Mouse (Mus musculus): ENCODE results near the gene Ramp1. TPM values are rescaled to one million over a fixed set of nuclear protein-coding genes. Genes with fewer than 3 reads are reported as not detected.

Gene Ramp1
- polyA plus RNA-seq, 1 experiment from 2014 or later, result 4.0 TPM

- Histone ChIP-seq H3K9me3 (ENCODE audit: control insufficient read depth, low read length) (no peaks in the 10 kb centered on the region), H3K9ac (ENCODE audit: low read depth, low read length) (no peak overlapping the region), H3K27me3 (replicated peaks; ENCODE audit: control insufficient read depth, insufficient read depth, low read length) (no peaks in the 10 kb centered on the region), H3K36me3 (ENCODE audit: control insufficient read depth, insufficient read depth, low read length) (no peaks in the 10 kb centered on the region), H3K4me2 (no peak overlapping the region), H3K4me3 (ENCODE audit: low read depth, low read length) (no peak overlapping the region), H3K4me1 (replicated peaks; ENCODE audit: control insufficient read depth, insufficient read depth, low read length) (peaks cover 2% of the 10 kb centered on the region; the same call in 1 of the 2 replicates), H3K27ac (ENCODE audit: low read depth, low read length) (no peak overlapping the region)
- DNase-seq (ENCODE audit: low spot score), result peak; percentile 26
- 33% methylated on average over 5 of the region's 5 CpGs for WGBS
- ATAC-seq (replicated peaks; ENCODE audit: low FRiP score), result no peak
Measured at GRCm38 (mm10) chr1:91235395-91235794, 55.8 kb downstream of the Ramp1 start.

- WGBS, result 73% methylated on average over 6 of the region's 6 CpGs
- Histone ChIP-seq H3K9me3 (ENCODE audit: control insufficient read depth, low read length) (no peaks in the 10 kb centered on the region), H3K4me2 (no peak overlapping the region), H3K4me1 (replicated peaks; ENCODE audit: control insufficient read depth, insufficient read depth, low read length) (peaks cover 5% of the 10 kb centered on the region; the same call in 1 of the 2 replicates), H3K4me3 (ENCODE audit: low read depth, low read length) (no peak overlapping the region), H3K27me3 (replicated peaks; ENCODE audit: control insufficient read depth, insufficient read depth, low read length) (no peaks in the 10 kb centered on the region), H3K27ac (ENCODE audit: low read depth, low read length) (no peak overlapping the region), H3K36me3 (ENCODE audit: control insufficient read depth, insufficient read depth, low read length) (no peaks in the 10 kb centered on the region), H3K9ac (ENCODE audit: low read depth, low read length) (no peak overlapping the region)
- DNase-seq (ENCODE audit: low spot score) (no peak), ATAC-seq (replicated peaks; ENCODE audit: low FRiP score) (no peak)
Measured at GRCm38 (mm10) chr1:91237676-91238075, 58.1 kb downstream of the Ramp1 start.

GRCm38 (mm10) chr1:91239112-91239511 lies 59.5 kb downstream of the Ramp1 start:
- Histone ChIP-seq H3K4me3 (ENCODE audit: low read depth, low read length) (no peak overlapping the region), H3K4me1 (replicated peaks; ENCODE audit: control insufficient read depth, insufficient read depth, low read length) (peaks cover 5% of the 10 kb centered on the region; the same call in 1 of the 2 replicates), H3K4me2 (no peak overlapping the region), H3K27me3 (replicated peaks; ENCODE audit: control insufficient read depth, insufficient read depth, low read length) (no peaks in the 10 kb centered on the region), H3K9ac (ENCODE audit: low read depth, low read length) (no peak overlapping the region), H3K9me3 (ENCODE audit: control insufficient read depth, low read length) (no peaks in the 10 kb centered on the region), H3K36me3 (ENCODE audit: control insufficient read depth, insufficient read depth, low read length) (no peaks in the 10 kb centered on the region), H3K27ac (ENCODE audit: low read depth, low read length) (no peak overlapping the region)
- 17% methylated on average over 5 of the region's 5 CpGs for WGBS
- DNase-seq (ENCODE audit: low spot score) (no peak), ATAC-seq (replicated peaks; ENCODE audit: low FRiP score) (peak; percentile 57; the same call in 1 of the 2 replicates)

- no peaks in the 10 kb centered on the region for H3K9me3 ChIP-seq (ENCODE audit: control insufficient read depth, low read length)
- ATAC-seq (replicated peaks; ENCODE audit: low FRiP score) (no peak), DNase-seq (ENCODE audit: low spot score) (no peak)
- no peaks in the 10 kb centered on the region for H3K27me3 ChIP-seq (replicated peaks; ENCODE audit: control insufficient read depth, insufficient read depth, low read length)
- peaks cover 5% of the 10 kb centered on the region; the same call in 1 of the 2 replicates for H3K4me1 ChIP-seq (replicated peaks; ENCODE audit: control insufficient read depth, insufficient read depth, low read length)
- no peak overlapping the region for H3K9ac ChIP-seq (ENCODE audit: low read depth, low read length)
- H3K4me3 ChIP-seq (ENCODE audit: low read depth, low read length), result no peak overlapping the region
- no peak overlapping the region for H3K27ac ChIP-seq (ENCODE audit: low read depth, low read length)
- no peaks in the 10 kb centered on the region for H3K36me3 ChIP-seq (ENCODE audit: control insufficient read depth, insufficient read depth, low read length)
- 49% methylated on average over 1 of the region's 1 CpGs for WGBS
- no peak overlapping the region for H3K4me2 ChIP-seq
Measured at GRCm38 (mm10) chr1:91239800-91240199, 60.2 kb downstream of the Ramp1 start.

- no peak for ATAC-seq (replicated peaks; ENCODE audit: low FRiP score)
- 76% methylated on average over 1 of the region's 1 CpGs for WGBS
- no peak for DNase-seq (ENCODE audit: low spot score)
Measured at GRCm38 (mm10) chr1:91240685-91241084, 61.1 kb downstream of the Ramp1 start.

GRCm38 (mm10) chr1:91241249-91241648 lies 61.6 kb downstream of the Ramp1 start:
- 59% methylated on average over 4 of the region's 4 CpGs for WGBS
- H3K27ac ChIP-seq (ENCODE audit: low read depth, low read length), result no peak overlapping the region
- no peak overlapping the region for H3K4me3 ChIP-seq (ENCODE audit: low read depth, low read length)

More at GRCm38 (mm10) chr1:91240685-91241084, 61.1 kb downstream of the Ramp1 start:
- H3K9me3 ChIP-seq (ENCODE audit: control insufficient read depth, low read length), result no peaks in the 10 kb centered on the region
- H3K36me3 ChIP-seq (ENCODE audit: control insufficient read depth, insufficient read depth, low read length), result no peaks in the 10 kb centered on the region
- no peak overlapping the region for H3K9ac ChIP-seq (ENCODE audit: low read depth, low read length)
- no peak overlapping the region for H3K27ac ChIP-seq (ENCODE audit: low read depth, low read length)
- H3K4me2 ChIP-seq, result no peak overlapping the region
- no peak overlapping the region for H3K4me3 ChIP-seq (ENCODE audit: low read depth, low read length)
- no peaks in the 10 kb centered on the region for H3K27me3 ChIP-seq (replicated peaks; ENCODE audit: control insufficient read depth, insufficient read depth, low read length)
- peaks cover 5% of the 10 kb centered on the region; the same call in 1 of the 2 replicates for H3K4me1 ChIP-seq (replicated peaks; ENCODE audit: control insufficient read depth, insufficient read depth, low read length)

GRCm38 (mm10) chr1:91248242-91248641 lies 68.6 kb downstream of the Ramp1 start:
- no peaks in the 10 kb centered on the region; the same call in 1 of the 2 replicates for H3K36me3 ChIP-seq (ENCODE audit: control insufficient read depth, insufficient read depth, low read length)
- WGBS, result 71% methylated on average over 5 of the region's 5 CpGs
- H3K4me3 ChIP-seq (ENCODE audit: low read depth, low read length), result no peak overlapping the region
- no peaks in the 10 kb centered on the region for H3K9me3 ChIP-seq (ENCODE audit: control insufficient read depth, low read length)
- H3K4me1 ChIP-seq (replicated peaks; ENCODE audit: control insufficient read depth, insufficient read depth, low read length), result peaks cover 30% of the 10 kb centered on the region
- DNase-seq (ENCODE audit: low spot score) (no peak), ATAC-seq (replicated peaks; ENCODE audit: low FRiP score) (peak; percentile 22)
- H3K9ac ChIP-seq (ENCODE audit: low read depth, low read length), result no peak overlapping the region; the same call in 1 of the 2 replicates
- no peaks in the 10 kb centered on the region for H3K27me3 ChIP-seq (replicated peaks; ENCODE audit: control insufficient read depth, insufficient read depth, low read length)
- H3K4me2 ChIP-seq, result peak overlapping the region; percentile 24
- peak overlapping the region; percentile 51 for H3K27ac ChIP-seq (ENCODE audit: low read depth, low read length)

More at GRCm38 (mm10) chr1:91241249-91241648, 61.6 kb downstream of the Ramp1 start:
- H3K4me1 ChIP-seq (replicated peaks; ENCODE audit: control insufficient read depth, insufficient read depth, low read length), result peaks cover 5% of the 10 kb centered on the region; the same call in 1 of the 2 replicates
- ATAC-seq (replicated peaks; ENCODE audit: low FRiP score), result 0 out of 2 replicates have a peak, but pooled peaks have one; percentile 20
- H3K36me3 ChIP-seq (ENCODE audit: control insufficient read depth, insufficient read depth, low read length), result no peaks in the 10 kb centered on the region
- DNase-seq (ENCODE audit: low spot score), result no peak
- H3K27me3 ChIP-seq (replicated peaks; ENCODE audit: control insufficient read depth, insufficient read depth, low read length), result no peaks in the 10 kb centered on the region
- no peak overlapping the region for H3K4me2 ChIP-seq
- H3K9ac ChIP-seq (ENCODE audit: low read depth, low read length), result no peak overlapping the region
- no peaks in the 10 kb centered on the region for H3K9me3 ChIP-seq (ENCODE audit: control insufficient read depth, low read length)

- DNase-seq (ENCODE audit: low spot score) (no peak), ATAC-seq (replicated peaks; ENCODE audit: low FRiP score) (no peak)
- H3K4me2 ChIP-seq, result peak overlapping the region; percentile 92
- H3K4me3 ChIP-seq (ENCODE audit: low read depth, low read length), result peak overlapping the region; percentile 84
- no peak overlapping the region for H3K9ac ChIP-seq (ENCODE audit: low read depth, low read length)
- H3K4me1 ChIP-seq (replicated peaks; ENCODE audit: control insufficient read depth, insufficient read depth, low read length), result peaks cover 30% of the 10 kb centered on the region
- H3K9me3 ChIP-seq (ENCODE audit: control insufficient read depth, low read length), result no peaks in the 10 kb centered on the region
- H3K27me3 ChIP-seq (replicated peaks; ENCODE audit: control insufficient read depth, insufficient read depth, low read length), result no peaks in the 10 kb centered on the region
- WGBS, result 40% methylated on average over 4 of the region's 4 CpGs
- peak overlapping the region; percentile 51; the same call in 1 of the 2 replicates for H3K27ac ChIP-seq (ENCODE audit: low read depth, low read length)
- no peaks in the 10 kb centered on the region; the same call in 1 of the 2 replicates for H3K36me3 ChIP-seq (ENCODE audit: control insufficient read depth, insufficient read depth, low read length)
Measured at GRCm38 (mm10) chr1:91248970-91249369, 69.3 kb downstream of the Ramp1 start.

Data from liver, embryonic 11.5 days (tissue).